Mouse (Mus musculus) hindbrain, embryonic 11.5 days (tissue): Measurements from ENCODE around the gene Snrk. TPM values are rescaled to one million over a fixed set of nuclear protein-coding genes. Genes with fewer than 3 reads are reported as not detected.

Source experiments
- ATAC-seq: fragments of 200-750 bp; cut with Nextera tagmentation; 2 replicates; pipeline ENCODE4 v1.8.0; 2017; ENCODE audit warnings: mild to moderate bottlenecking, moderate TSS enrichment, moderate library complexity; ENCODE audit not compliant: low FRiP score
- DNase-seq: peaks from one replicate; pipeline ENCODE4 v3.0.0-alpha.2; 2015; ENCODE audit warnings: low spot score
- H3K27ac ChIP-seq: fragments of 300-500 bp; sonication (generic); 2 replicates; pipeline ENCODE4 v1.5.1; 2014; ENCODE audit warnings: mild to moderate bottlenecking, low read depth, low read length
- H3K27me3 ChIP-seq: fragments of 300-500 bp; sonication (generic); 2 replicates; pipeline ENCODE4 v1.6.1; 2014; ENCODE audit warnings: mild to moderate bottlenecking, low read length, moderate library complexity, mixed read lengths; ENCODE audit not compliant: control insufficient read depth, insufficient read depth
- H3K36me3 ChIP-seq: fragments of 300-500 bp; sonication (generic); 2 replicates; pipeline ENCODE4 v1.6.1; 2014; ENCODE audit warnings: mild to moderate bottlenecking, low read length, moderate library complexity, mixed read lengths; ENCODE audit not compliant: control insufficient read depth, insufficient read depth
- H3K4me1 ChIP-seq: fragments of 300-500 bp; sonication (generic); replicated peaks from 2 replicates; pipeline ENCODE4 v1.6.1; 2014; ENCODE audit warnings: low read length, mixed read lengths; ENCODE audit not compliant: control insufficient read depth, insufficient read depth
- H3K4me2 ChIP-seq: fragments of 300-500 bp; sonication (generic); replicated peaks from 2 replicates; pipeline ENCODE4 v1.6.1; 2014; ENCODE audit warnings: mild to moderate bottlenecking, low read depth, low read length
- H3K4me3 ChIP-seq: fragments of 300-500 bp; sonication (generic); 2 replicates; pipeline ENCODE4 v1.5.1; 2014; ENCODE audit warnings: low read depth, low read length
- H3K9ac ChIP-seq: fragments of 300-500 bp; sonication (generic); 2 replicates; pipeline ENCODE4 v1.6.1; 2014; ENCODE audit warnings: low read depth, low read length
- H3K9me3 ChIP-seq: fragments of 300-500 bp; sonication (generic); 2 replicates; pipeline ENCODE4 v1.6.1; 2016; ENCODE audit warnings: low read length; ENCODE audit not compliant: control insufficient read depth
- WGBS: fragments of 180-500 bp; shearing (Covaris S2); extraction: QIAGEN DNeasy Blood & Tissue Kit; methylation state at CpG from one replicate; pipeline ENCODE4 v1.1.7; 2014; 5-methylcytosine and 5-hydroxymethylcytosine counted together
- polyA plus RNA-seq: library from polyadenylated mRNA; unstranded; fragments of >200 nt; fragmentation: Nextera tagmentation; extraction: Ambion mirVana; gene quantifications from 2 replicates; pipeline ENCODE4 v1.2.1, GENCODE M21; 2014

The Snrk gene
- polyA plus RNA-seq, 1 experiment from 2014 or later = 22.0 TPM

DNA sequence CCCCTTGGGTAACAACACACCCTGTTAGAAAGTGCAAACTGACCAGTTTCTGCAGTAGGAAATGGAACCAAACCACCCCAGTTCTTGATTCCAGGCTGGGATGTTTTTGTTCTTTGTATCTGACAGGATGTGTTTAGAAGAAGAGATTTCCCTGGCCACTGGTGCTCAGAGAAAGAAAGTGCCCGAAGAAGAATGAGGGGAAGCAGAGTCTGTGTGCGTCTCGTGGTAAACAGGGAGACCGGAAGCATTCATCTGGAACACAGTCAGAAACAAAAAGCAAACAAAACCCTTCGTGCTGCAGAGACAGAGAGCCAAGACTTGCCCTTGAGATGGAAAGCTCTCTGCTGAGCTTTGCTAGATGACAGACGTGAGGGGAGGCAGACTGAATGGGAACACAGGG, 32.0 kb upstream of the Snrk start:
- WGBS = 38% methylated on average over 6 of the region's 6 CpGs
- no peaks in the 10 kb centered on the region for H3K4me1 ChIP-seq
- DNase-seq (no peak), ATAC-seq (no peak)
- H3K27me3 ChIP-seq = no peaks in the 10 kb centered on the region
- H3K9ac ChIP-seq = no peak overlapping the region
- no peak overlapping the region for H3K4me2 ChIP-seq
- H3K27ac ChIP-seq = no peak overlapping the region
- H3K9me3 ChIP-seq = no peaks in the 10 kb centered on the region
- no peaks in the 10 kb centered on the region for H3K36me3 ChIP-seq
- no peak overlapping the region for H3K4me3 ChIP-seq

DNA sequence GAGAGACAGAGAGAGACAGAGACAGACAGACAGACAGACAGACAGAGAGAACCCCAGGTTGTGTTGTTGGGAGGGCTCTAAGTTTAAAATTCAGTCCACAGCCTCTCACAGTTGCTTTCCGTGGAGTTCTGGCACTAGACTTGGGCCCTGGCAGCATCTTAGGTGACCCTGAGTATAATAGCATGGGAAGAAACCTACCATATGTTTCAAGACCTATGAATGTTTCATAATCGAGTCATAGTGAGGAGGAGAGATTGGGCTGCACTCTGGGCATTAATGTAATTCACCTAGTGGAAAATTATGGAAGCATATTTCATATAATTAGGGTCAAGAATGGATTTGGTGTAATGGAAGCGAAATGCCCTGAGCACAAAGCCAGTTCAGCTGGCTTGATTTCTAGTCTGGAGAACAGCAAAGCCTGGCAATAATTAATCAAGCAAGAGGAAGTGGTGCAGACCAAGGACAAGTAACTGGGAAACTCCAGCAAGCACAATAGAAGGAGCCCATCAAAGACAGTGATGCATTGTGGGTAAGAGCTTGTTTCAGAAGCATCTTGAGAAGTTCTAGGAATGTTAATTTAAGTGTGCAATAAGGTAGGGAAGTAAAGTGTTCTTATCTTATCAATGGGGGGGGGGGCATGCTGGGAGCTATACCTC, 31.4 kb upstream of the Snrk start:
- Histone ChIP-seq H3K9ac (no peak overlapping the region), H3K4me3 (no peak overlapping the region), H3K27ac (no peak overlapping the region), H3K9me3 (no peaks in the 10 kb centered on the region), H3K27me3 (no peaks in the 10 kb centered on the region), H3K36me3 (no peaks in the 10 kb centered on the region), H3K4me1 (no peaks in the 10 kb centered on the region), H3K4me2 (no peak overlapping the region)
- DNase-seq = no peak
- no peak for ATAC-seq
- 88% methylated on average over 3 of the region's 3 CpGs for WGBS

DNA sequence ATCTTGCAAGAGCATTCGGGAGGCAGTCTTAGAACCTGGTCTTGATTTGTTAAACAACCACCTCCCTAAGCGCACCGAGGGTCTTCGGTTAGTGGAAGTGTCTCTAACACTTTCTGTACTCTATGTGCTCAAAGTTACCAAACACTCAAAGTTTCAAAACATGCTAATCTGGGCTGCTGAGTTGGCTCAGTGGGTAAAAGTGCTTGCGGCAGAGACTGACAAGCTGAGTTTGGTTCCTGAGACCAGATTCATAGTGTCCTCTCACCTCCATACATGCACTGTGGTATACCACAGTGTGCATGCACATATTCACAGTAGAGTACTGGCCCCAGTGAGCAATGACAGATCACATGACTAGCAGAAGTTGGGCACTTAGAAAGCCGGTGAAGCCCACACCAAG, 30.0 kb upstream of the Snrk start:
- H3K4me2 ChIP-seq = no peak overlapping the region
- WGBS = 89% methylated on average over 6 of the region's 6 CpGs

DNA sequence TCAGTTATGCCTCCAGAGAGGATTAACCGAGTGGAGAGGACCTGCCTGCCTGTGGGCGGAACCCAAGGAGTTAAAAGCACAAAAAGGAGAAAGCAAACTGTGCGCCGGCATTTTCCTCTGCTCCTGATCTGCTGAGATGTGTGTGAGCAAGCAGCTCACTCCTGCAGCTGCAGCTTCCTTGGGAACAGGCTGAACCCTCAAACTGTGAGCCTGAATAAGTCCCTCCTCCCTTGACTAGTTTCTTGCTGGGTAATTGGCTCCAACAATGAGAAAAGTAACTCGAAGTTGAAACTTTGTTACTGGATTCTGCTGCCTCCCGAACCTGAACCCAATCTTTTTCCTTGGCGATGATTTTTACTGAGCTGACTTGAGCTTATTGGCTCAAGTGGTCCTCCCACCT, 25.9 kb upstream of the Snrk start:
- Histone ChIP-seq H3K27ac (no peak overlapping the region), H3K4me2 (no peak overlapping the region), H3K27me3 (no peaks in the 10 kb centered on the region), H3K4me1 (no peaks in the 10 kb centered on the region), H3K9ac (no peak overlapping the region), H3K36me3 (no peaks in the 10 kb centered on the region), H3K4me3 (no peak overlapping the region), H3K9me3 (no peaks in the 10 kb centered on the region)
- DNase-seq (no peak), ATAC-seq (no peak)
- 66% methylated on average over 7 of the region's 7 CpGs for WGBS

More for the DNA sequence above, 30.0 kb upstream of the Snrk start:
- Histone ChIP-seq H3K4me1 (no peaks in the 10 kb centered on the region), H3K9ac (no peak overlapping the region), H3K4me3 (no peak overlapping the region), H3K36me3 (no peaks in the 10 kb centered on the region), H3K27ac (no peak overlapping the region), H3K27me3 (no peaks in the 10 kb centered on the region), H3K9me3 (no peaks in the 10 kb centered on the region)
- DNase-seq = no peak
- no peak for ATAC-seq

DNA sequence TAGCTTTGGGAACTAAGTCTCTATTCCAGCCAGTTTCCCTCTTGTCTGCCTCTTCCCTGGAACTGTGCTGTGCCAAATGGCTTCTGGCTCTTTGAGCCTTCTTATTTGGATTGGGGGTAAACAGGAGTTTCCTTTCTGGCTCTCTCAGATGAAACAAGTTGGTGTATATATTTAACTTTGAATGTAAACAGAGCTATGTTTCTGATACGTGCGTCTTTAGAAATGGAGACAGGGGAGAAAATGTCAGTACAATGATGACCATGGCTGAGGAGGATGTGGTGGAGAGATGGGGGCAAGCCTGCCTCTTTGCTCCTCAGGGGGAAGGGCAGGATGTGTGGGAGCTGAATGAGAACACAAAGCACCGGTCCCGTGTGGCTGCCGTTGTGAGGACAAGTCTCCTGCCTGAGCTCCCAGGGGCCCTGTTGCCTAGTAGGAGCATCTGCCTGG, 25.3 kb upstream of the Snrk start:
- no peak for DNase-seq
- Histone ChIP-seq H3K27me3 (no peaks in the 10 kb centered on the region), H3K9ac (no peak overlapping the region), H3K4me1 (no peaks in the 10 kb centered on the region), H3K36me3 (no peaks in the 10 kb centered on the region), H3K9me3 (no peaks in the 10 kb centered on the region), H3K27ac (no peak overlapping the region), H3K4me2 (no peak overlapping the region), H3K4me3 (no peak overlapping the region)
- WGBS = 71% methylated on average over 5 of the region's 5 CpGs
- no peak for ATAC-seq

DNA sequence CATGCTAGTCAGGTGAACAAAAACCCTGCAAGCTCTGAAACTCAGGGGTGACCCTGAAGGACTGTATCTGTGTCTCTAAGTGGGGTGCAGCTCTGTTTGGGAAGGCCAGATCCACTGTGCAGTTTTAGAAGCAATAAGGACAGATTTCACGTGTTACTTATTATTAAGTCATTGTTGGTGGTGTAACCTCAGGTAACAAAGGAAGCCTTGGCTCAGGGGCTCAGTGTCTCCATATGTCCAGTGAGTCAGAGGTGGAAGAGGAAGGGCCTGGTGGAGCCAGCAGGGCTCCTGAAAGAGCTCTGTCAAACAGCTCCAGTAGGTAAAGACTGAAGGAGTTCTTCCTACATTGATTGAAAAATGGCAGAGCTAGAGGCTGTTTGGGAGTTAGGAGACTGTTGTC, 22.9 kb upstream of the Snrk start:
- ATAC-seq = no peak
- H3K27ac ChIP-seq = no peak overlapping the region
- H3K36me3 ChIP-seq = no peaks in the 10 kb centered on the region
- H3K9ac ChIP-seq = no peak overlapping the region
- no peak overlapping the region for H3K4me2 ChIP-seq
- H3K4me1 ChIP-seq = no peaks in the 10 kb centered on the region
- H3K9me3 ChIP-seq = no peaks in the 10 kb centered on the region
- no peaks in the 10 kb centered on the region for H3K27me3 ChIP-seq
- DNase-seq = no peak
- H3K4me3 ChIP-seq = no peak overlapping the region
- WGBS = 94% methylated on average over 1 of the region's 1 CpGs

DNA sequence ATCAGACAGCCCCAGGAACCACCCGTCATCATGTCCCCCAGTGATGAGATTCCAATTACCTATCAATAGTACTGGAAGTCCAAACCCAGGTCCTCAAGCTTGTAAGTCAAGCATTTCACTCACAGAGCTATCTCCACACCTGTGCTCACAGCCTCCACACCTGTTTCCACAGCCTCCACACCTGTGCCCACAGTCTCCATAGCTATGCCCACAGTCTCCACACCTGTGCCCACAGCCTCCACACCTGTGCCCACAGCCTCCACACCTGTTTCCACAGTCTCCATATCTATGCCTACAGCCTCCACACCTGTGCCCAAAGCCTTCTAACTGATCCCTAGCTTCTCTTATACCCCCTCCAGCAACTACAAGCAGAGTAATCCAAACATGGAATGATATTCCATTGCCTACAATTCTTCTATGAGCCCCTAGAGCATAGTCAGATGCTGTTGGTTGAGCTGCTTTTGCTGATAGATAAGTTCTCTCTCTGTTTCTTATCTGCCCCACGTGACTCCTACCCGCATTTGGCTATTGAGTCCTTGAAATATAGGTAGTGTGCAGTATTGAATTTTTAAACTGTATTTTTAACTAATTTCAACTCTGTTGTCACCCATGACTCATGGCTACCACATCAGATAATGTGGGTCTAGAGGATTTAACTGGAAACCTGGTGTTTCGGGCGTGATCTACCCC, 20.1 kb upstream of the Snrk start:
- Histone ChIP-seq H3K9me3 (no peaks in the 10 kb centered on the region), H3K4me3 (no peak overlapping the region), H3K4me2 (no peak overlapping the region), H3K27ac (no peak overlapping the region), H3K36me3 (no peaks in the 10 kb centered on the region), H3K4me1 (no peaks in the 10 kb centered on the region), H3K27me3 (no peaks in the 10 kb centered on the region), H3K9ac (no peak overlapping the region)
- ATAC-seq (no peak), DNase-seq (no peak)
- 93% methylated on average over 5 of the region's 5 CpGs for WGBS

DNA sequence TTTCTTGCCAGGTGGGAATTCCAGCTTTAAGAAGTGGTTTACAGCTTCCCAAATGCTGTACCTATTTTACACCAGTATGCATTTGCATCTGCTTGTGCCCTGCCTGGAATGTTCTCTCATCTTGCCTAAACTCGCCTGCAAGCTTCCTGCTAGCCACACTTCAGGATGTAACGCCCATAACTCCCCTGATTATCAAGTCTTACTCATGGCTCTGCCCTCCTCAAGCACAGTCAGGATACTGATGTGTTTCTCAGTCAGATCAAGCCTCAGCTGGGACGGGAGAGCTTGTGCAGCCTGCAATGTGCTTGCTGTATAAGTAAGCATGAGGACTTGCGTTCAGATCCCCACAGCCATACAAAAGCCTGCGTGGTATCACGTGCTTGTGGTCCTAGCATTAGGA, 19.5 kb upstream of the Snrk start:
- no peak overlapping the region for H3K4me3 ChIP-seq
- 79% methylated on average over 6 of the region's 6 CpGs for WGBS
- no peaks in the 10 kb centered on the region for H3K27me3 ChIP-seq
- no peaks in the 10 kb centered on the region for H3K4me1 ChIP-seq
- no peak overlapping the region for H3K9ac ChIP-seq
- H3K27ac ChIP-seq = no peak overlapping the region
- DNase-seq (no peak), ATAC-seq (no peak)
- H3K36me3 ChIP-seq = no peaks in the 10 kb centered on the region
- no peak overlapping the region for H3K4me2 ChIP-seq
- H3K9me3 ChIP-seq = no peaks in the 10 kb centered on the region

DNA sequence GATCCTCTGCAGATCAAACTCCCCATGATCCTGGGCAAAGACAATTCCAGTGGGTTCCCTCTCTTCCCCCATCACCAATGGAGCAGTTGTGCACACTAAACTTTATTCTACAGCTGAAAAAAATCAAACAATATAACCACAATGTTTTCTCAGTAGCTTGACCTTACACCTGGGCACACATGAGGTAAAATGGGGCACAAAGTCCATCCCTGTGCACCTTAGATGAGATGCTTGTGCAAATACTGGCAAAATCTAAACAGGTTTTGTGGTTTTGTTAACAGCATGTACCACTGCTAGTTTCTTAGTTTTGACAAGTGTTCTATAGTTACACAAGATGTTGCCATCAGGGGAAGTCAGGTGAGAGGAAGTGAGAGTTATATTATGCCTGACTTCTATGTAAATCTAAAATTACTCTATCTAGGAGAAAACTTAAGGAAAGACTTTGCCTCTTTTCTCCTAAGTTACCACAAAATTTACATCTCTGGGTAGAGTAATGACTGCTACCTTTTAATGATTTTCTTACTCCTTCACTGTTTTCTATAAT, 16.4 kb upstream of the Snrk start:
- no peak for ATAC-seq
- Histone ChIP-seq H3K4me1 (no peaks in the 10 kb centered on the region), H3K27me3 (no peaks in the 10 kb centered on the region), H3K36me3 (no peaks in the 10 kb centered on the region), H3K4me2 (no peak overlapping the region), H3K9me3 (no peaks in the 10 kb centered on the region), H3K9ac (no peak overlapping the region), H3K4me3 (no peak overlapping the region), H3K27ac (no peak overlapping the region)
- no peak for DNase-seq
